ENCODE assay signal across 8 mouse cellular contexts in the genomic region with DNA sequence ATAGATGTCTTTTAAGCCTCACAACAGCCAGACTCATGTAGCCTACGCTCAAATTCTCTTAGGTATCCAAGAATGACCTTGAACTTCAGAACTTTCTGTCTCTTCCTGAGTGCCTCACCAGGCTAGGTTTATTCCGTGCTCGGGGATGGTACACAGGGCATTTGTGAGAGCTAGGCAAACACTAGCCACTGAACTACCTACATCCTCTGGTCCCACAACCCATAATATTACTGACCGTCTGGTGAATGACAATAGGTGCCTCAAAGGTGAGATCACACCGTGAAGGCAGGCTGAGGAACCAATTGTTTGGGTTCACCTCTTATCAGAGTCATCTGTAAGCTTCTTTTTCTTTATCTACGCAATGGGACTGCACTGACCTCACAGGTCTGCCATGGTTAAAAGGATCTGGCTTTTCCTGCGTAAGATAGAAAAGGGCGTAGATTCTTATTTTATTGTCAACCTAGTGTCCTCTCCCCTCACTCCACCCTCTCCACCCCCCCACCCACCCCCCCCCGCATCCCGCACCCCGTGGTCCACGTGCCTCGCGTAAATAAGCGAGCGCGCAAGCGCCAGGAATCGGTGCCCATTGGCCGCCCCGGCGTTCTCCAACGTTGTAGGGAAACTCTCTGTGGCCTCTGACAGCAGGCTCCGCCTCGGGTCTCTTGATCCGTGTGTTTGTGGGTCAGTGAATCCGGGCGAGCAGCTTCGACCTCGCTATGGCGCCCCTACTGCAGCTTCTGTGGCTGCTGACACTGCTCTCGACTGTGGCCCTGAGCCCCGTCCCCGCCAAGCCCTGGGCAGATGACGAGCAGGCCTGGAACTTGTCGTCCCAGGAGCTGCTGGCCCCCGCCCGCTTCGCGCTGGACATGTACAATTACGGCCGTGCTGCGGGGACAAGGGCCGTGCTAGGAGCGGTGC. TPM values are rescaled to one million over a fixed set of nuclear protein-coding genes. Genes with fewer than 3 reads are reported as not detected.
DNase-seq lines count a peak whose midpoint lies in the region; ATAC-seq and TF ChIP-seq lines count a peak whose summit lies in the region.

A gene (plus strand): TSS at position 579 of the 918 bp plus-strand sequence.

- H3K4me1 ChIP-seq in bone marrow, adult 2 months (ENCODE audit: control insufficient read depth, insufficient read depth, low read length) = no peaks in the 10 kb centered on the region; the same call in 1 of the 2 replicates
- H3K4me1 ChIP-seq in embryonic facial prominence, embryonic 11.5 days (ENCODE audit: control insufficient read depth, insufficient read depth, low read length) = no peaks in the 10 kb centered on the region
- peaks cover 10% of the 10 kb centered on the region; the same call in 1 of the 2 replicates for H3K4me1 ChIP-seq in intestine, embryonic 15.5 days (replicated peaks)

- H3K36me3 ChIP-seq in embryonic facial prominence, embryonic 11.5 days (replicated peaks; ENCODE audit: control insufficient read depth, insufficient read depth, low read depth, low read length) = no peaks in the 10 kb centered on the region
- no peaks in the 10 kb centered on the region for H3K36me3 ChIP-seq in intestine, embryonic 15.5 days
- H3K36me3 ChIP-seq in macrophage (ENCODE audit: inconsistent target) = no peaks in the 10 kb centered on the region

- H3K9me3 ChIP-seq in embryonic facial prominence, embryonic 11.5 days (replicated peaks; ENCODE audit: control insufficient read depth, low read length) = no peaks in the 10 kb centered on the region
- H3K9me3 ChIP-seq in intestine, embryonic 15.5 days = no peaks in the 10 kb centered on the region

- WGBS in bone marrow, adult 2 months = 5% methylated on average over 45 of the region's 45 CpGs
- 4% methylated on average over 45 of the region's 45 CpGs for WGBS in embryonic facial prominence, embryonic 11.5 days
- WGBS in intestine, embryonic 15.5 days = 2% methylated on average over 45 of the region's 45 CpGs
- WGBS in macrophage (ENCODE audit: missing documents) = 7% methylated on average over 39 of the region's 45 CpGs

- H3K9ac ChIP-seq in embryonic facial prominence, embryonic 11.5 days (replicated peaks; ENCODE audit: low read length) = peak within 1 kb of the TSS; percentile 59
- peak within 1 kb of the TSS; percentile 50 for H3K9ac ChIP-seq in intestine, embryonic 15.5 days

- no peaks in the 10 kb centered on the region for H3K27me3 ChIP-seq in embryonic facial prominence, embryonic 11.5 days (ENCODE audit: control insufficient read depth, insufficient read depth, low read length)
- no peaks in the 10 kb centered on the region for H3K27me3 ChIP-seq in intestine, embryonic 15.5 days (replicated peaks)

- TF ChIP-seq CTCF in bone marrow, adult 2 months (IDR thresholded peaks at IDR 0.05; ENCODE audit: control insufficient read depth, insufficient read depth, low read length) = no peak

- peak; percentile 82 for ATAC-seq in embryonic facial prominence, embryonic 11.5 days (replicated peaks; ENCODE audit: insufficient number of reproducible peaks, low FRiP score, low TSS enrichment, low read depth)
- peak; percentile 90 for ATAC-seq in intestine, embryonic 15.5 days
- ATAC-seq in inflammation-experienced regulatory T-cells, adult 6 months = no peak

- no peak for TF ChIP-seq POLR2A in bone marrow, adult 2 months (IDR thresholded peaks at IDR 0.05; ENCODE audit: borderline replicate concordance, control insufficient read depth, low read depth, low read length)

- no peak within 1 kb of the TSS; the same call in 1 of the 2 replicates for H3K27ac ChIP-seq in bone marrow, adult 2 months (ENCODE audit: control insufficient read depth, insufficient read depth, low read depth, low read length, poor library complexity)
- no peak within 1 kb of the TSS for H3K27ac ChIP-seq in embryonic facial prominence, embryonic 11.5 days (replicated peaks; ENCODE audit: low read depth, low read length)
- H3K27ac ChIP-seq in intestine, embryonic 15.5 days = no peak within 1 kb of the TSS
- H3K27ac ChIP-seq in macrophage = no peak within 1 kb of the TSS

- DNase-seq in embryonic facial prominence, embryonic 11.5 days (ENCODE audit: low spot score) = peak; percentile 86
- DNase-seq in gastrocnemius, postnatal 4 days (ENCODE audit: low spot score in 2 of 2) = peak; percentile 70 to 86
- peak; percentile 74 to 92 for DNase-seq in left cerebral cortex, adult 9 months (ENCODE audit: low spot score in 2 of 2)
- peak; percentile 92 for DNase-seq in right cerebral cortex, postnatal 14 days

- no peaks in the 10 kb centered on the region for H3K79me2 ChIP-seq in macrophage (ENCODE audit: inconsistent target)

- peak within 1 kb of the TSS; percentile 56 for H3K4me3 ChIP-seq in bone marrow, adult 2 months (replicated peaks; ENCODE audit: control insufficient read depth, low read depth, low read length)
- H3K4me3 ChIP-seq in embryonic facial prominence, embryonic 11.5 days (ENCODE audit: low read depth, low read length) = peak within 1 kb of the TSS; percentile 53
- H3K4me3 ChIP-seq in intestine, embryonic 15.5 days (replicated peaks) = peak within 1 kb of the TSS; percentile 51
- H3K4me3 ChIP-seq in macrophage (ENCODE audit: inconsistent target) = peak within 1 kb of the TSS; percentile 12; the same call in 1 of the 2 replicates

- peak within 1 kb of the TSS; percentile 89 for H3K4me2 ChIP-seq in embryonic facial prominence, embryonic 11.5 days (ENCODE audit: low read depth, low read length)
- H3K4me2 ChIP-seq in intestine, embryonic 15.5 days (replicated peaks) = peak within 1 kb of the TSS; percentile 98

RNA-seq across cellular contexts. Expression of the gene that starts here (rescaled TPM):
- polyA plus RNA-seq in bone marrow, adult 2 months (2011; ENCODE audit: insufficient read depth, insufficient read length, low replicate concordance, missing spikeins) = 19.4 and 22.2 TPM in 2 replicates
- polyA plus RNA-seq in embryonic facial prominence, embryonic 11.5 days (2014; fragmentation: Nextera tagmentation; extraction: Ambion mirVana) = 20.9 and 30.3 TPM in 2 replicates
- 10 to 100 TPM; 38.9 to 40.9 TPM for total RNA-seq in gastrocnemius, postnatal 4 days (2021)
- polyA plus RNA-seq in intestine, embryonic 15.5 days (2015; fragmentation: Nextera tagmentation; extraction: Ambion mirVana) = 25.2 and 26.3 TPM in 2 replicates
- total RNA-seq in macrophage (2018; cell fraction: chromatin; rRNA removed) = 10 to 100 TPM in 9 of 26 experiments, 1 to 10 TPM in 17; 1.1 to 36.7 (median 8.0) TPM
- 10 to 100 TPM in 13 of 26 experiments, 1 to 10 TPM in 13; 3.2 to 16.9 (median 8.0) TPM for total RNA-seq in macrophage (2018; cell fraction: cytosol; rRNA removed)
- total RNA-seq in macrophage (2018; cell fraction: nucleus; rRNA removed) = 10 to 100 TPM in 11 of 26 experiments, 1 to 10 TPM in 15; 3.6 to 33.3 (median 9.5) TPM
- polyA plus RNA-seq in macrophage (2018) = 5.4 to 22.4 TPM (median 9.6 TPM) in 3 replicates
- polyA plus RNA-seq in inflammation-experienced regulatory T-cells, adult 6 months (2017; shearing (Covaris generic)) = 1 to 10 TPM in 2 of 3 experiments, not detected in 1; 2.2 to 5.0 TPM
